Mouse (Mus musculus) forebrain, embryonic 13.5 days (tissue): ENCODE measurements around the gene Sema3a. TPM values are rescaled to one million over a fixed set of nuclear protein-coding genes. Genes with fewer than 3 reads are reported as not detected.
"Not testable (repeated sequence)": the region's sequence is repeated elsewhere in the genome, so short reads cannot be mapped to it uniquely, and the experiment has no call there.

Experiments used
- ATAC-seq: fragments of 200-750 bp; cut with Nextera tagmentation; 2 replicates; pipeline ENCODE4 v1.8.0; 2017
- H3K27ac ChIP-seq: fragments of 300-500 bp; sonication (generic); 2 replicates; pipeline ENCODE4 v1.5.1; 2015; ENCODE audit warnings: inconsistent platforms, mild to moderate bottlenecking, moderate library complexity
- H3K27me3 ChIP-seq: fragments of 300-500 bp; sonication (generic); 2 replicates; pipeline ENCODE4 v1.6.1; 2015; ENCODE audit warnings: mild to moderate bottlenecking, inconsistent platforms
- H3K36me3 ChIP-seq: fragments of 300-500 bp; sonication (generic); 2 replicates; pipeline ENCODE4 v1.6.1; 2015; ENCODE audit warnings: mild to moderate bottlenecking, inconsistent platforms; ENCODE audit not compliant: poor library complexity, severe bottlenecking
- H3K4me1 ChIP-seq: fragments of 300-500 bp; sonication (generic); 2 replicates; pipeline ENCODE4 v1.6.1; 2015; ENCODE audit warnings: inconsistent platforms
- H3K4me2 ChIP-seq: fragments of 300-500 bp; sonication (generic); 2 replicates; pipeline ENCODE4 v1.6.1; 2015; ENCODE audit warnings: inconsistent platforms, mild to moderate bottlenecking, moderate library complexity
- H3K4me3 ChIP-seq: fragments of 300-500 bp; sonication (generic); 2 replicates; pipeline ENCODE4 v1.5.1; 2015; ENCODE audit warnings: mild to moderate bottlenecking, inconsistent platforms
- H3K9ac ChIP-seq: fragments of 300-500 bp; sonication (generic); 2 replicates; pipeline ENCODE4 v1.6.1; 2015; ENCODE audit warnings: mild to moderate bottlenecking, inconsistent platforms
- H3K9me3 ChIP-seq: fragments of 300-500 bp; sonication (generic); replicated peaks from 2 replicates; pipeline ENCODE4 v1.6.1; 2016; ENCODE audit warnings: inconsistent platforms
- WGBS: fragments of 180-500 bp; shearing (Covaris S2); methylation state at CpG from one replicate; pipeline ENCODE4 v1.1.7; 2015; 5-methylcytosine and 5-hydroxymethylcytosine counted together
- polyA plus RNA-seq: library from polyadenylated mRNA; unstranded; fragments of >200 nt; fragmentation: Nextera tagmentation; extraction: Ambion mirVana; gene quantifications from 2 replicates; pipeline ENCODE4 v1.2.1, GENCODE M21; 2015

The Sema3a gene
- polyA plus RNA-seq, 1 experiment from 2014 or later, result 13.2 TPM

- Histone ChIP-seq H3K27me3 (no peaks in the 10 kb centered on the region), H3K4me1 (no peaks in the 10 kb centered on the region), H3K9me3 (no peaks in the 10 kb centered on the region), H3K4me2 (no peak overlapping the region), H3K4me3 (no peak overlapping the region), H3K27ac (no peak overlapping the region), H3K9ac (no peak overlapping the region), H3K36me3 (no peaks in the 10 kb centered on the region)
- 60% methylated on average over 1 of the region's 1 CpGs for WGBS
- ATAC-seq, result no peak
Observed at GRCm38 (mm10) chr5:13611631-13612030, 486.4 kb downstream of the Sema3a start.

- ATAC-seq, result no peak
- no peaks in the 10 kb centered on the region for H3K9me3 ChIP-seq
- H3K27me3 ChIP-seq, result no peaks in the 10 kb centered on the region
- no peak overlapping the region for H3K9ac ChIP-seq
- no peak overlapping the region for H3K27ac ChIP-seq
- H3K4me1 ChIP-seq, result no peaks in the 10 kb centered on the region
- H3K36me3 ChIP-seq, result no peaks in the 10 kb centered on the region
- H3K4me3 ChIP-seq, result no peak overlapping the region
- H3K4me2 ChIP-seq, result no peak overlapping the region
- 83% methylated on average over 2 of the region's 2 CpGs for WGBS
Observed at GRCm38 (mm10) chr5:13612088-13612487, 486.9 kb downstream of the Sema3a start.

- H3K36me3 ChIP-seq, ATAC-seq: not testable (repeated sequence)
- 76% methylated on average over 7 of the region's 7 CpGs for WGBS
Observed at GRCm38 (mm10) chr5:13614575-13614974, 489.4 kb downstream of the Sema3a start.

GRCm38 (mm10) chr5:13615907-13616306 lies 490.7 kb downstream of the Sema3a start:
- ATAC-seq, result no peak
- Histone ChIP-seq H3K4me2 (no peak overlapping the region), H3K9ac (no peak overlapping the region), H3K36me3 (no peaks in the 10 kb centered on the region), H3K27me3 (no peaks in the 10 kb centered on the region), H3K4me1 (no peaks in the 10 kb centered on the region), H3K4me3 (no peak overlapping the region), H3K27ac (no peak overlapping the region), H3K9me3 (no peaks in the 10 kb centered on the region)
- WGBS, result 96% methylated on average over 2 of the region's 2 CpGs

More at GRCm38 (mm10) chr5:13614575-13614974, 489.4 kb downstream of the Sema3a start:
- H3K9me3 ChIP-seq, H3K4me1 ChIP-seq, H3K4me2 ChIP-seq, H3K9ac ChIP-seq, H3K27me3 ChIP-seq, H3K27ac ChIP-seq, H3K4me3 ChIP-seq: not testable (repeated sequence)

- no peaks in the 10 kb centered on the region; the same call in 1 of the 2 replicates for H3K4me1 ChIP-seq
- no peaks in the 10 kb centered on the region for H3K36me3 ChIP-seq
- H3K4me2 ChIP-seq, result no peak overlapping the region
- no peaks in the 10 kb centered on the region for H3K27me3 ChIP-seq
- H3K27ac ChIP-seq, result no peak overlapping the region
- no peak overlapping the region for H3K4me3 ChIP-seq
- no peak overlapping the region for H3K9ac ChIP-seq
- H3K9me3 ChIP-seq, result no peaks in the 10 kb centered on the region
- 74% methylated on average over 7 of the region's 7 CpGs for WGBS
- ATAC-seq, result no peak
Observed at GRCm38 (mm10) chr5:13622578-13622977, 497.4 kb downstream of the Sema3a start.

GRCm38 (mm10) chr5:13624754-13625153 lies 499.5 kb downstream of the Sema3a start:
- no peaks in the 10 kb centered on the region for H3K27me3 ChIP-seq
- H3K4me2 ChIP-seq, result no peak overlapping the region
- WGBS, result 22% methylated on average over 5 of the region's 5 CpGs
- H3K4me1 ChIP-seq, result peaks cover 6% of the 10 kb centered on the region
- no peak for ATAC-seq
- H3K9me3 ChIP-seq, result no peaks in the 10 kb centered on the region
- no peak overlapping the region for H3K4me3 ChIP-seq
- H3K9ac ChIP-seq, result no peak overlapping the region
- no peaks in the 10 kb centered on the region for H3K36me3 ChIP-seq
- H3K27ac ChIP-seq, result no peak overlapping the region

GRCm38 (mm10) chr5:13626093-13626492 lies 500.9 kb downstream of the Sema3a start:
- Histone ChIP-seq H3K4me1 (peaks cover 6% of the 10 kb centered on the region), H3K9me3 (no peaks in the 10 kb centered on the region), H3K4me3 (no peak overlapping the region), H3K27me3 (no peaks in the 10 kb centered on the region), H3K27ac (no peak overlapping the region), H3K4me2 (no peak overlapping the region), H3K9ac (no peak overlapping the region), H3K36me3 (no peaks in the 10 kb centered on the region)
- WGBS, result 73% methylated on average over 5 of the region's 5 CpGs
- no peak for ATAC-seq

- Histone ChIP-seq H3K36me3 (no peaks in the 10 kb centered on the region), H3K27ac (no peak overlapping the region), H3K9ac (peak overlapping the region; percentile 62), H3K4me1 (peaks cover 6% of the 10 kb centered on the region), H3K27me3 (no peaks in the 10 kb centered on the region), H3K4me3 (peak overlapping the region; percentile 42), H3K9me3 (no peaks in the 10 kb centered on the region), H3K4me2 (peak overlapping the region; percentile 73)
- 8% methylated on average over 24 of the region's 24 CpGs for WGBS
- peak; percentile 86 for ATAC-seq
Observed at GRCm38 (mm10) chr5:13628606-13629311, 503.5 kb downstream of the Sema3a start.

- no peak overlapping the region for H3K4me3 ChIP-seq
- no peaks in the 10 kb centered on the region for H3K9me3 ChIP-seq
- WGBS, result 7% methylated on average over 5 of the region's 5 CpGs
- no peaks in the 10 kb centered on the region for H3K27me3 ChIP-seq
- H3K4me1 ChIP-seq, result peaks cover 6% of the 10 kb centered on the region
- ATAC-seq, result peak; percentile 22; the same call in 1 of the 2 replicates
- no peak overlapping the region for H3K4me2 ChIP-seq
- no peak overlapping the region for H3K9ac ChIP-seq
- H3K36me3 ChIP-seq, result no peaks in the 10 kb centered on the region
- no peak overlapping the region for H3K27ac ChIP-seq
Observed at GRCm38 (mm10) chr5:13629916-13630315, 504.7 kb downstream of the Sema3a start.

GRCm38 (mm10) chr5:13630692-13631091 lies 505.5 kb downstream of the Sema3a start:
- H3K9ac ChIP-seq, result no peak overlapping the region
- no peak overlapping the region for H3K27ac ChIP-seq
- H3K9me3 ChIP-seq, result no peaks in the 10 kb centered on the region
- no peak overlapping the region for H3K4me2 ChIP-seq
- peaks cover 6% of the 10 kb centered on the region; the same call in 1 of the 2 replicates for H3K4me1 ChIP-seq
- no peaks in the 10 kb centered on the region for H3K27me3 ChIP-seq
- ATAC-seq, result no peak
- no peak overlapping the region for H3K4me3 ChIP-seq
- no peaks in the 10 kb centered on the region for H3K36me3 ChIP-seq

GRCm38 (mm10) chr5:13636237-13636636 lies 511.0 kb downstream of the Sema3a start:
- Histone ChIP-seq H3K9ac (no peak overlapping the region), H3K27ac (no peak overlapping the region), H3K4me2 (no peak overlapping the region), H3K9me3 (no peaks in the 10 kb centered on the region), H3K4me1 (no peaks in the 10 kb centered on the region), H3K36me3 (no peaks in the 10 kb centered on the region), H3K4me3 (no peak overlapping the region), H3K27me3 (no peaks in the 10 kb centered on the region)
- ATAC-seq, result peak; percentile 61; the same call in 1 of the 2 replicates
- 54% methylated on average over 3 of the region's 3 CpGs for WGBS
